Mouse (Mus musculus) layer of hippocampus, postnatal 36 days (tissue): ENCODE measurements around the gene Urad. TPM values are rescaled to one million over a fixed set of nuclear protein-coding genes. Genes with fewer than 3 reads are reported as not detected.
A peak's percentile ranks its signal among the peaks of the same experiment; 100 is the strongest.

Experiments
- DNase-seq, 2 experiments: peaks; one replicate each; pipeline ENCODE4 v3.0.0; 2022
- total RNA-seq, 2 experiments: library from RNA; stranded (reverse); gene quantifications; 2 replicates each; pipeline ENCODE4 v1.2.3; 2021

Gene Urad
- total RNA-seq, 2 experiments from 2014 or later: not detected

DNA sequence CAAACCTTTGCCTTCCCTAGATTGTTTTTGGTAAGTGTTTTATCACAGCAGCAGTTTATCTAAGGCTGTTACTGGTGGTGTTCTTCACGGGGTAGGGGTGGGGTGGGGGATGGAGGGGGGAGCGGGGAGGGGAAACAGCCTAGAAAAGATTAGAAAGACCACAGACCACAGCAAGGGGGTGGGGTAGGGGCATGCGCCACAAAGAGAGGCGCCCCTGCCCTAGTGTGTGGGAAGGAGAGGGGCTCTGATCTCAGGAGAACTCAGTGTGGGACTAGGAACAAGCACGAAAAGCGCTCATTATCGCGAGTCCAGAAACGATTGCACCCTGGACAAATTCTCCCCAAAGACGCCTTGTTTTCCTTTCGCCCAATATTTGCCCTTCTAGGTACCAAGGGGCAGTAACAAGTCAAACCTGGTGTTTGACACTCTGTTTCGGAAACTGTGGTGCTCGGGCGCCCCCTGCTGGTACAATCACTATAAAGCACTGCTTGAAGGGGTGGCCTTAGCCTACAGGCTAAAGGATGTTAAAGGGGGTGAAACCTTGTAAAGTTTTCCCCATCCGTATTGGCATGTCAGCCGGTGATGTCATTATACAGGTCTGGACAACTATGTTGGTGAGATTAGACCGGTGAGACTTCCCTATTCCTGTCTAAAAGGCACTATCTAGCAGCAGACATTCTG, 1.1 kb upstream of the Urad start:
- DNase-seq: peak; percentile 39 to 51

DNA sequence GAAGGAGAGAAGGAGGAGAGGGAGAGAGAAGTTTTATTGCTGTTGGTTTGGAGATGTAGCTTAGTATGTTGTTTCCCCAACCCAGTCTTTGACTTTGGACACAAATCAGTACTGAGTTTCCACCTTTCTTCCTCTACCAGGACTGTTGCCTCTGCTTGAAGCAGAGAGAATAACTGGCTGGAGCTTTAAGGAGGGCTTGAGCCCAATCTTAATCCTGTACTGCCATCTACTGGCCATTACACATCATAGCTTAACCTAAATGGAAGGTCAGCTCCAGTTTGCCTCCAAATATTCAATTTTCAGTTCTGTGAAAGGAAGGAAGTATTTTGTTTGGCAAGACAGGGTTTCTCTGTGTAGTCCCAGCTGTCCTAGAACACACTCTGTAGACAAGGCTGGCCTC, 2.6 kb downstream of the Urad start:
- no peak for DNase-seq

DNA sequence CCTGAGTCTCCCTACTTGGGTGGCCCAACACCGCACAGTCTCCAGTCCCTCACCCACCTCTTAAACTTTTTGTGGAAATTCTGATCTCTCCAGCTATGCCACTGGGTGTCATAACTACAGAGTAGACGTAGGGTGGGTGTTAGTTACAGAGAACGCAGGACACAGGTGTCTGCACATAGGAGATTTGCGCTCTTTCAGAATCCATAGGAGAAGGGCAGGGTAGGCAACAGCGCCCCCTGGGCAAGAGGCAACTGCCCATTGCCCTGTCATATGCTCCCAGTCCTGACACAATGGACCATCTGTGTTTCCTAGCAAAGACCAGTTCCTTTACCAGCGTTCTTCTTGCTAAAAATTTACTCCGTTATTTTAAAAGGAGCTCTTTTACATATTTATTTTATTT, 4.2 kb downstream of the Urad start:
- DNase-seq: no peak

DNA sequence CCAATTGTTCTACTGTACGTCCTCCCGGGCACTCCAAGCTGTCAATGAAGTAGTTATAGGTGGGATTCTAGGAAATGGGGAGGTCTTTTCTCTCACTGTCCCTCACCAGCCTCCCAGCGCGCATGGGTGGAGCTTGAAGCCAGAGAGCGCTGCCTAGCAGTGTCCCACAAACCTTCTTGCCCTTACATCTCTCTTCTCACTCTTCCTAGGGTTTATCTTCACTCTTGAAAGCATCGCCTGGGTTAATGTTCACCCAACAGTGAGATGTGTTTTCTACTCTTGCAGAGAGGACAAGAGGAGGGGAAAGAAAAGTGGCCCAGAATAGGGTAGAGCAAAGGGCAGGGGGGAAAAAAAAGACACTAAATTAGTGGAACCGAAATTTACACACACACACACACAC, 4.9 kb downstream of the Urad start:
- no peak for DNase-seq

DNA sequence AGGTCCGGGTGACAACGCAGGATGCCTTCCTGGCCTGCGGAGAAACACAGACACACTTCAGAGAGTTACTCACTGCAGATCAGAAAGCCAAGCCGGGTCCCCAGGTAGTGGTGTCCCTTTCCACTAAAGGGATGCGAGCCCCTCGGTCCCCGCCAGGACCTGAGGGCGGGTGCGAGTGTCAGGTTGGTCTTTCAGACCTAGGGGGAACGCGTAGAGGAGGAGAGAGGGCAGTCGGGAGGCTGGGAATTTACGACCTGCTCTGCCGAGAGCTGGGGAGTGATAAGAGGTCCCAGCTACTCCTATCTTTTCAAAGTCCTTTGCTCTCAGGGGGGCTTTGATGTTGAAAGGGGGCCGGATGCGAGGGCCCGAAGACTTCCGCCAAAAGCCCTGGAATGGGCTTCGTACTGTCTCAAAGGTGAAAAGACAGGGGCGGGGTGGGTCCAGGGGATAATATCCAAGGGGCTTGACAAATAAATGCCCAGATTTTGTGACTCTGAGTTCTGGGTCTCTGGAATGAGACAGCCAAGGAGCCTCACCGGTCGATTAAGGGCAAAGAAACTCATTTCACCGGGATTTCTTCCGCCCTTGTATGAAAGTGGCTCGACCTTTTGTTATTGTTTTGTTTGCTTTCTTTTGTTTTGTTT, 6.7 kb downstream of the Urad start:
- DNase-seq: no peak

DNA sequence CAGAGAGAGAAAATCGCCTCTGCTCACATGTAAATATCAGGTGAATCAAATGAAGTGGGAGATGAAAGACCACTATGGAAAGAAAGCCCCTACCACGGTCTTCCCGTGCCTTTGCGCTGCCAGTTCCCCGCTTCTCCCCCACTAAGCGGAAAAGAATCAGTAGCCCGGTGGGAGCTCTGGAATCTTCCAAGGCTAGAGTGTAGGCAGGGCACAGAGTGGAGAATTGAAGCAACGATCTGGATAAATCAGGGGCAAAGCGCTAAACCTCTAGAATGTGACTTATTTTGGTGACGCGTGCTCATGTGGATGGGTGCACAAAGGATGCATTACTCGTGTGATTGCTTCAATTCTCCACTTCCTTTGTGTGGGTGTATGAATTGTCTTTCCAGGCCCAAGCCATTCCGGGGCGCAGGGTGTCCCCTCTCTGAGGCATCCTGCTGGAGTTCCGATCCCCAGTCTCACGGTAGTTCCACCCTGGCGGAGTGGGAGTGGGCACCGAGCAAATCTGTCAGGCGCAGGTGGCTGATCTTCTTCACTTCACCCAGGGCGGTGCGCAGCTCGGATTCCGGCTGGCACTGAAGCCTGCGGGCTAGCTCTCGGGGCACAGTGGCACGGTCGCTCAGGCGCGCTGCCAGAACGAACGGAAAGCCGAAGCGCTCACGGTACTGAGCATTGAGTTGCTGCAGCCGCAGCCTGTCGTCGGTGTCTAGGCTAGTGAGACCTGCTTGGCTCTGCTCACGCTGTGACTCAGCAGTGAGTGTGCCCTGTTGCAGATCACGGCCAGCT, 7.4 kb downstream of the Urad start:
- no peak for DNase-seq

DNA sequence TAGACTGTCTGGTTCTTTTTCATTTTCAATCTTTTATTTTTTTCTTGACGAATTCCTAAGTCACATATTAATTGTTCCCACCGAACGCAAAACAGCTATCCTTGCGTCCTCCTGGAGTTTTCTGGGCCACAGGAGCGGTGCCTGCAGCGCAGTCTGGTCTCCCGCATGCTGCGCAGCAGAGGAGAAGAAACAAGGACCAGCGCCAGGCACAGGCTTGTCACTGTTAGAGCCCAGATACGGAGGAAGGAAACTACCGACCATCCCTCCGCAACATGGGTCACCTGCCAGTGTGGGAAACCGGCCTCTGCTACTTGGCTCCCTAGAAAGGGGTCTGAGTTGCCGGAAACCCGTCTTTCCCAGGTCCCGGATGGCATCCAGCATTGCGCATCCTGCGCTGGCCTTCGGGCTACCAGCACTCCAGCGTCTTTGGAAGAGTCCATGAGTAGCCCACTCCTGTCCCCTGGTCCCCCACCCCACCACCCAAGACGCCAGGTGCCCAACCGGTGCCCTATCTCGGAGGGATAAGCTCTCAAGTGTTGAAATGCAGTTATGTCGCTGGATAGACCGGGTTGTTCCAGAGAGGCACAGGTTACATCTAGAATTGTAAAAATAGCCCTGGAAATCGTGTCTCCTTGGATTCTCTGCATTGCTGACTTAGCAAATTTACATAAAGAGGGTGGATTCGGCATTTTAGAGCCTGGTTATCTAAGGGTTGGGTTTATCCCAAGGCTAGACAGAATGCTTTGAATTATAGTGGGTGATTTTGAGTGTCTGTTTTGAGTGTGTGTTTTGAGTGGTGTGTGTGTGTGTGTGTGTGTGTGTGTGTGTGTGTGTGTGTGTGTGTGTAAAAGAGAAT, 9.2 kb downstream of the Urad start:
- no peak for DNase-seq

DNA sequence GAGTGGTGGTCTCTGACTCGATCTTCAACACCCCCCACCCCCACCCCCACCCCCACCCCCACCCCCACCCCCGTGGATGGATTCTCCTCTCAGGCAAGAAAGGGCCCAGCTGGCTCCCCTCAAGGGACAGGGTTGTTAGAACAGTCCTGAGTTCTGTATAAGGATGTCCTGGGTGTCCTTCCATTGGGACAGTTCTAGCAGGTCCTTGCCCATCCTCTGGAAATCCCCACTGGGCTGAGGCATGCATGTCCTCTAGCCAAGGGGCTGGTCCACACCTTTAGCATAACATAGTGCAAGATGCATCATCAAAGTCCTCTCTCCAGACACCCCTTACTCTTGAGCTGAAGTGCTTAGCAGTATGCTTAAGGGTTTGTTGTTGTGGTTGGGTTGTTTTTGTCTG, 12.5 kb downstream of the Urad start:
- DNase-seq: no peak

DNA sequence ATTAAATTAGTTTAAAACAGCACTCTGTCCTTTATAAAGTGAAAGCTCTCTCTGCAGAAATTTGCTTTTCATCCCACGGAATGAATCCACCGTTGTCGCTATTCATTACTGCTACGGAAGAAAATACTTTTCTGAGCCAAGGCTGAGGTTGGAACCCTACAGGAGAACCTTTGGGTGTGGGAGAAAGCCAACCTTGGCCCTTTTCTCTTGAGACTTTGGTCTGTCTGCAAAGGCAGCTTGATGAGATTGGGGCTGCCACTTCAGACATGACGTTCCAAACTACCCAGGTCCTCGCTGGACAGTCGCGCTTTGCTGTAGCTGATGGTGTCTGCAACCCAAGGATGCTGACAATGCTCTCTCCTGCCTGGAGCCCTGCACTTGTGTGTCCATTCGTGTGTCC, 13.8 kb downstream of the Urad start:
- no peak for DNase-seq

DNA sequence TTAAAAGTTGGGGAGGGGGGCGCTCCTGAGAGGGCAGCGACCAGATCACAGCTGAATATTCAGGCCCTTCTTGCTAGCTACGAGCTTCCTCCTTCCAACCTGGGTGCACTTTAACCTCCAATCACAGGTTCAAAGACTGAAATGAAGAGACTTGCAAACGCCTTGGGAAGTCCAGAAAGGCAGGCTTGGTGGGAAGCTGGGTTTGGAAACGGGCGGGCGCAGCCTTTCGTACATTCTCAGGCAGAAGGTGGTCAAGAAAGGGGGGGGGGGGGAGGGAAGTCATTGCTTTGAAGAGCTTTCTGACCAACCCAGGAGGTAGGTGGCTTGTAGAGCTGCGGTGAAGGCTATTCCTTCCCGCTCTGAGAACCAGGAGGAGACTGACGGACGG, 14.8 kb downstream of the Urad start:
- no peak for DNase-seq

DNA sequence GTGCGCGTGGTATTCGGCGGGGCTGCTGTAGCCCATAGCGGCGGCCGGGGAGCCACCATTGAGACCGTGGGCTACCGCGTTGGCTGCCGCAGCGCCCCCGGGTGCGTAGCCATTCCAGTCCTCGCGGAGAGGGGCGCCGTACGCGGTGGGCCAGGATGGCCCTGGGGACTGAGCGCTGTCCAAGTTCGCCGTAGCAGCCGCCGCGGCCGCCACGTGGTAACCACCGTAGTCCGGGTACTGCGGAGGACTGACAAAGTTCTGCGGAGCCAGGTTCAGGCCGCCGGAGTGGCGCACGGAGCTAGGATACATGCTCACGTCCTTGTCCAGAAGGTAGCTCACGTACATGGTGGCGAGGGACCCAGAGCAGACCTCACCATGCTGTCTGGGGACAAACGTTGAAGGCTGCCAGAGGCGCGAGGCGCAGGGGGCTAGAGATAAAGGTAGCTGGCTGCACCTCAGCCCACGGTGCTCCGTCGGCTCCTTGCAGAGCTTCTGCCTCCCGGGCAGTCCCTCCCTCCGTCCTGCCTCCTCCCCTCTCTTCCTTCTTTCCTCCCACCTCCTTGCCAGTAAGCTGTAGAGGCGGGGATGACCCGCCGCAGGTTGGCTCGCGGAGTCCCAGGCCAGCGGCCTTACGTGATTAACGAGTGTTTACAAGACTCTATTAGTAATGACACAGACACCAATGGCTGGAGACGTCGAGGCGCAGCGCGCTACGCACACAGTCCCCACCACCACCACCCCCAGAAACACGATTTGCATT, 15.4 kb downstream of the Urad start, which contains the start of gene Cdx2:
TSS of gene Cdx2 (minus strand) at position 633 of the 760 bp plus-strand sequence.
- no peak for DNase-seq

DNA sequence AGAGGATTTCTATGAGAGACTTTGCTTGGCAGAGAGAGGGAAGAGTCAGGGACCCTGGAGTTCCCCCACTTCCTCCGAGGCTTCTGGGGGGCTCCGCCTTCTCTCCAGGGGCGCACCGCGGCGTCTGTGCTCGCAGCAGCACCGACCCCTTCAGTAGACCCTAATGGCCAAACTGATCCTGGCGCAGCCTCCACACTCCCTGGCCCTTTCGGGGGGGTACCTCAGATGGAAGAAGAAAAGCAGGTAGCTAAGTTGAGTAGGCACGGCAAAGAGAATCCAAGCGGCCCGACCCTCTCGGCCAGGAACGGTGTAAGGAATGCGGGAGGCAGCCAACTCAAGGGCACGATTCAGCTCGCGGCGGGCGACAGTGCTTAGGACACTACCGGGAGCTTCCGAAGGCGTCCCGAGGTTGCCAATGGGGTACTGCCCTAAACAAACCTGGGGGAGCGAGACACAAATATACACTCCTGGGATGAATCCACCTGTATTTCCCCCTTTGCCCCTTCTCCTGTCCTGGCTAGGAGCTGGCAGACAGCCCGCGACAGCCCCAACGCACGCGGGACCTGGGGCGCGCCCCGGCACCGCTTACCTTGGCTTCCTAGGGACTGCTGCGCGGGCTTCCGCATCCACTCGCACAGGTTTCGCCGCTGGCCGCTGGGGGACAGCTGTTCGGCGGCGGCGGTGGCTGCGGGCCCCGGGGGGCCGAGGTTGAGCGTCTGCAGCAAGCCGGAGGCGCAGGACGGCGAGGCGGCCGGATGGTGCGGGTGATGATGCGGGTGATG, 16.2 kb downstream of the Urad start:
- no peak for DNase-seq

DNA sequence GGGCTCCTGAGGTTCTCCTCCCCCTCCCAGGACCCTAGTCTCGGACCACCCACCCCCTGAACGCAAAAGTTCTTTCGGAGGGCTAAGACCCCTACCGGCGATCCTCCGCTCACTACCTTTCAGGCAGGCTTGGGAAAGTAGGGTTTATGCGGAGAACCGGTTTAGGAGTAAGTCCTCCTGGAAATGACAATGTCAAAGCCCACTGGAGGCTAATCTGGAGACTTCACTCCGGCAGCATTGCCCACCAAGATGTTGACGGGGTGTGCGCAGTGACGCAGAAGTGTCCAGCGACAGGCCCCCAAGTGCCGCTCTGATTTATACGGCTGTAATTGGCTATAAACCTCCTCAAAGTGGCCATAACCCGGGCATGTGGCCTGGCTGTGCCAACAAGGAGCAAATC, 17.1 kb downstream of the Urad start:
- no peak for DNase-seq

DNA sequence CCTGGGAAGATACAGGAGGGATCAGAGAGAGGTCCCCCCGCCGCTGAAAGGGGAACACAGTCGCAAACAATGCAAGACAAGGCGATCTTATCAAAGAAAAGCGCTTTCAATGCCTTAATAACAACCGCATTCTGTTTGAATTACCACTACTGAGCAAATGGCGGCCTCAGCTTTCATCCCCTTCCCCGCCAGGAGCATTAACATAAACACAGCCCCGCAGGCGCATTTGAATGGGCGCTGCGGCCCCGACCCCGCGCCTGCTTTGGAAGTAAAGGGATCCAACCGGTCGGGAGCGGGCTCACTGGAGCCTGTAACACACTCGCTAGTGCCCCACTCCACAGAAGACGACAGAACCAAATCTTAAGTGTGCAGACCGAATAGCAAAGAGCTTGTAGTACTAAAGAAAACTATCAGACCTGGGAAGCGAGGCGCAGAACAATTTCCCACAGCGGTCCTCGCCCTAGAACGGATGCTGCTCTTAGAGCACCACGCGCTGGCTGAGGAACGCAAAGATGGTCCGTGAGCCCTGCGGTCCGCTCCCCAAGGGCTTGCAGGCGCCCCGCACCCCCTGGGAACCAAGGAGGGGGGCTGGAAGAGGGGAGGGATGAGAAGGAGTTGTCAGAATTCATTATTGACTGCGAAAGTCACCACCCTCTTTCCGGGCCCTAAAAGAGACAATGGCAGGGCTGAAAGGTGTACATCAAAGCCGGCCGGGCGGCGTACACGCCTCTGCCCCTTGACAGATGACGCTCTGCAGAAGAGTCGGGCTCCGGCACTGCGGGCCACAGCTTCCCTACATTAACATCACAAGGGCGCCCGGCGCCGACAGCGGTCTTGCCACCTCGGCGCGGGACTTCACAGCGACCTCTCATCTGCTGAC, 17.7 kb downstream of the Urad start:
- no peak for DNase-seq

DNA sequence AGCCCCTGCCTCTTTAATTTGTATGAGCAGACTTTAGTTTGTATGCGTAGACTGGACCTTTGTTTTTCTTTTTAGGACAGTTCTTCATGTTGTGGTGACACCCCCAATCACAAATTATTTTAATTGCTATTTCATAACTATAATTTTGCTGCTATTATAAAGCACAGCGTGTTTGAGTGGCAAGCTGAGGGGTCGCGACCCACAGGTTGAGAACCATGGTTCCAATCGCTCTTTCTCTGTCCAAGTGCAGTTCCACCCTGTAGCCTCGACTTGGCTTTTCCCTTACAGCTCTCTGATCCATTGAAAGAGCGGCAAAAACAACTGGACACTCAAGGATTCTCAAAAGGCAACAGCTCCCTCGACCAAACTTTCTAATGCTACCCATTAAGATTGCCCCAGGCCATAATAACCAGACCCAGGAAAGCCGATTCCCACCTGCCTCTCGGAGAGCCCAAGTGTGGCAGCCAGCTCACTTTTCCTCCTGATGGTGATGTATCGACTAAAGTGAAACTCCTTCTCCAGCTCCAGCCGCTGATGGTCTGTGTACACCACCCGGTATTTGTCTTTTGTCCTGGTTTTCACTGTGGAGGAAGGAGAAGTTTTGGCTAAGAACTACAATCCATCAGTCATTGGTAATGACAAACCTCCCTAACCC, 19.4 kb downstream of the Urad start:
- no peak for DNase-seq

DNA sequence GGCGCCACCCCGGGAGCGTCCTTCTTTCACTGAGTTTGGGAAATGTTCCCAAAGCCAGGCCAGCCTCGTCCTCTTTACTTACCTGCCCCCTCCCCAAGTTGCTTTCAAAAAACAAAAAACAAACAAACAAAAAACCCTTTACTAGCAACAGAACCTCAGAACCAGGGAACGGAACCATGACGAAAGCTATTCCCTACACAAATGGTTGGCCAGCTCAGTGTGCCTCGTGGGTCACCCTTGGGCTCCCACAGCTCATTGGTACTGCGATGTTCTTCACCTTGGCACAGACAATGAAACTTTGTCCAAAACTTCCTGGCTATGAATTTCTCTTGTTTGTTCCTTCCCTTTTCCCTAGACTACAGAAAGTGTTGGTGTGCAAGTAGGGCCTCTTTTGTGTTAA, 20.1 kb downstream of the Urad start:
- DNase-seq: no peak

DNA sequence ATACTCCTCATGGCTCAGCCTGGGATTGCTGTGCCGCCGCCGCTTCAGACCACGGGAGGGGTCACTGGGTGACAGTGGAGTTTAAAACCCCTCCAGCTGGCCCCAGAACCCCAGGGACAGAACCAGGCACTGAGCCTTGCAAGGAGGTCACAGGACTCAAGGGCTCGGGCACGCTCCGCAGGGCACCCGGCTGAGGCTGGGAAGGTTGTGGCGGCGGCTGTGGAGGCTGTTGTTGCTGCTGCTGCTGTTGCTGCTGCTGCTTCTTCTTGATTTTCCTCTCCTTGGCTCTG, 20.5 kb downstream of the Urad start:
- no peak for DNase-seq

DNA sequence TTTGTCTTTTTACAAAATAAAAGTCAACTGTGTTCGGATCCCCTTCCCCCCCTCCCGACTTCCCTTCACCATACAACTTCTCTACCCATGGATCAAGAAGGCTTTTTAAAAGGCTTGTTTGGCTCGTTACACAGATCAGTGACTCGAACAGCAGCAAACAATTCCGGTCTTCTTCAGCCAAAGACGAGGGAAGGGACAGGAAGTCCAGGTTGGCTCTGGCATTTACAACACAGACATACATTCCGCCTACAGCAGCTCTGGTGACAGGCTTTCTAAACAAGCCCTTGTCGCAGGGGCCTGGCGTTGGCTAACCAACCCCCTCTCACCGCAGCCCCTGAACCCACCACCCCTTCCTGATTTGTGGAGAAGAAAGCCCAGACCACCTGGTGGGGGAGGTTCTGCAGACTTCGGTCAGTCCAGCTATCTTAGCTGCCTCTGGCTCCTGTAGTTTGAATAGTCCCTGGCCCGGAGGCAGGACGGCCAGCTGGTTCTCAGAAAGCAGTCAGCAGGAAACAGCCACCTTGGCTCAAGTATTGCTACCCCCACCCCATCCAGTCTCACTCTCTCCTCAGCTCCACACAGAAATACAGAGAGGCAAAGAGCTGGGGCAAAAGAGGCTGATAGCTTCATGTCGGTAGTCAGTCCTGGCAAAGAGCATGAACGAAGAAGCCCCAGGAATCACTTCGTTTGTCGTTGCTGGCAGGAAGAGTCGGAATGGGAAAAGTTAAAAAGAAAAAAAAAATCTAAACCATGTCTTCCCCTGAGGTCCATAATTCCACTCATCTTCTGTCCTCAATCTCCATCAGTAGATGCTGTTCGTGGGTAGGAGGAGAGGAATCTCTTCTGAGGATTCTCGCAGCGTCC, 21.1 kb downstream of the Urad start:
- no peak for DNase-seq

DNA sequence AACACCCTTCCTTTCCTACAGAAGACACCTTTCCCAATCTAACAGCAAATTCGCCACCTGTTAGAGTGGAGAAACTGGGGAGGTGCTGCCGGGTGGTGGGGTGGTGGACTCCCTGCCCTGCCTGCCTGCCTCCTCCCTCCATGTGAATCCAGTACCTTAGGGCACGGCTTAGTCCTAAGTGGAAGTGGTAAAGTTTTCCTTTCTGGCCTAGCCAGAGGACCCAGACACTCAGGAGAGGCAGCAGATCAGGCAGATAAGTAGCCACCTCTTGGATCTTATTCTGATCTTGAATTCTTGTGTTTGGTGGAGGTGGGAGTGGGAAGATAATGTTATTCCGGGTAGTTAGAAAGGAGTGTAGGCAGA, 22.3 kb downstream of the Urad start:
- DNase-seq: no peak
